Mouse (Mus musculus): ENCODE data around the gene Plch1. TPM values are rescaled to one million over a fixed set of nuclear protein-coding genes. Genes with fewer than 3 reads are reported as not detected.

The Plch1 gene
- polyA plus RNA-seq, 1 experiment: not detected

DNA sequence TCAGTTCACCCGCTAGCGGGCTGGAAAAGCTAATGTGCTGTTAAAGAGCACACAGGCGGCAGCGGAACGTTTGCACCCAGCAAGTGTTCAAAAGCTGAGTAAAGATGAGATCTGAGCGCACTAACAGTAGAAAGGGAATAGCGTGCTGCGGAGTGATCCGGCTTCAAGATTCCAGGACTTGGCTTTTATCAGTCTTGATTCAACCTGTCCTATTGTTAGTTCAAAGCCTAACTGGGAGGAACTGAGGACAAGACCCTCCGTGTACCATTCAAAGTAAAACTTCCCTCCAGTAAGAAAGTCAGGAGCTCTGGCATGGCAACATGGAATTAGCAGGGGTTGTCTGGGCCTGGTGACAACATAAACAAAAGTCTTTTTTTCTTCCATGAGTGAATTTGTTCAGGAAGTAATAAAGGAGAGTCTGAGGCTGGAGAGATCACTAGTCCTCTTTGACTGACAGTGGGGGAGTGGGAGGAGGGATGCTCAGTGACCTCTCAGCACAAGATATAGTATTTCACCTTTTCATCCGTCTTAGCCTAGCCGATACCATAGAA is 824 bp upstream of the Plch1 start:
- Histone ChIP-seq H3K4me3 (ENCODE audit: insufficient read depth, low read depth, low read length) (no peak overlapping the region), H3K4me1 (ENCODE audit: control insufficient read depth, insufficient read depth, low read length) (peaks cover 4% of the 10 kb centered on the region), H3K27ac (ENCODE audit: insufficient read depth, low read depth, low read length) (no peak overlapping the region)
- WGBS: 4% methylated on average over 12 of the region's 12 CpGs
- TF ChIP-seq POLR2A (IDR thresholded peaks at IDR 0.05; ENCODE audit: insufficient read depth, low read depth, low read length): no peak
- no peak for TF ChIP-seq CTCF (IDR thresholded peaks at IDR 0.05; ENCODE audit: insufficient read depth, low read depth, low read length)

- WGBS: under 1% methylated on average over 41 of the region's 41 CpGs
- no peak overlapping the region for H3K27ac ChIP-seq (ENCODE audit: insufficient read depth, low read depth, low read length)
- TF ChIP-seq CTCF (IDR thresholded peaks at IDR 0.05; ENCODE audit: insufficient read depth, low read depth, low read length) (no peak), POLR2A (IDR thresholded peaks at IDR 0.05; ENCODE audit: insufficient read depth, low read depth, low read length) (no peak)
Observed at GRCm38 (mm10) chr3:63898581-63899308, 527 bp downstream of the Plch1 start.

GRCm38 (mm10) chr3:63897177-63897576 is 2.1 kb downstream of the Plch1 start:
- no peak overlapping the region for H3K4me3 ChIP-seq (ENCODE audit: insufficient read depth, low read depth, low read length)
- H3K27ac ChIP-seq (ENCODE audit: insufficient read depth, low read depth, low read length): no peak overlapping the region
- peaks cover 4% of the 10 kb centered on the region; the same call in 1 of the 2 replicates for H3K4me1 ChIP-seq (ENCODE audit: control insufficient read depth, insufficient read depth, low read length)
- TF ChIP-seq POLR2A (IDR thresholded peaks at IDR 0.05; ENCODE audit: insufficient read depth, low read depth, low read length) (no peak), CTCF (IDR thresholded peaks at IDR 0.05; ENCODE audit: insufficient read depth, low read depth, low read length) (no peak)
- WGBS: 38% methylated on average over 1 of the region's 1 CpGs

More at GRCm38 (mm10) chr3:63898581-63899308, 527 bp downstream of the Plch1 start:
- Histone ChIP-seq H3K4me1 (ENCODE audit: control insufficient read depth, insufficient read depth, low read length) (peaks cover 4% of the 10 kb centered on the region; the same call in 1 of the 2 replicates), H3K4me3 (ENCODE audit: insufficient read depth, low read depth, low read length) (peak overlapping the region; percentile 71)

DNA sequence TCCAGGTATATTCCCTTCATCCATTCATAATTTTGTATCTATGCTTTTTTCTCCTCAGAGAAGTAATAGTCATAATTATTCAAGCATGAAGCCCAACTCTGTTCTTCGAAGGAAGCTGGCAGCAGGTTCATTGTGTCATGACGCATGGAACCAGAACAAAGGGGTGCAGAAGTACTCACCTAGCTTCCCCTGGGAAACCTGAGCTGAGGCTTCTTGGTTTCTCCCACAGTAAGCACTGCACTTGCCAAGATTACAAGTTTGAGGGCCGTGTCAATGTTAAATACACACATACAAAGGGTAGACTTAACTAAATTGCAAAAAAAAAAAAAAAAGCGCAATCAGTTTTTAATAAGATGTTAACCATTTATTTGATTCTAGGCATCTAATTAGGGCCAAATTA is 3.0 kb downstream of the Plch1 start:
- Histone ChIP-seq H3K4me3 (ENCODE audit: insufficient read depth, low read depth, low read length) (no peak overlapping the region), H3K27ac (ENCODE audit: insufficient read depth, low read depth, low read length) (no peak overlapping the region), H3K4me1 (ENCODE audit: control insufficient read depth, insufficient read depth, low read length) (peaks cover 4% of the 10 kb centered on the region; the same call in 1 of the 2 replicates)
- no peak for TF ChIP-seq CTCF (IDR thresholded peaks at IDR 0.05; ENCODE audit: insufficient read depth, low read depth, low read length)
- no peak for TF ChIP-seq POLR2A (IDR thresholded peaks at IDR 0.05; ENCODE audit: insufficient read depth, low read depth, low read length)
- WGBS: 68% methylated on average over 4 of the region's 4 CpGs

GRCm38 (mm10) chr3:63895786-63896185 is 3.5 kb downstream of the Plch1 start:
- peaks cover 4% of the 10 kb centered on the region; the same call in 1 of the 2 replicates for H3K4me1 ChIP-seq (ENCODE audit: control insufficient read depth, insufficient read depth, low read length)
- TF ChIP-seq POLR2A (IDR thresholded peaks at IDR 0.05; ENCODE audit: insufficient read depth, low read depth, low read length): no peak
- TF ChIP-seq CTCF (IDR thresholded peaks at IDR 0.05; ENCODE audit: insufficient read depth, low read depth, low read length): no peak
- H3K4me3 ChIP-seq (ENCODE audit: insufficient read depth, low read depth, low read length): no peak overlapping the region
- H3K27ac ChIP-seq (ENCODE audit: insufficient read depth, low read depth, low read length): no peak overlapping the region
- WGBS: 30% methylated on average over 2 of the region's 2 CpGs

GRCm38 (mm10) chr3:63893677-63894076 is 5.6 kb downstream of the Plch1 start:
- no peaks in the 10 kb centered on the region for H3K4me1 ChIP-seq (ENCODE audit: control insufficient read depth, insufficient read depth, low read length)
- no peak overlapping the region for H3K27ac ChIP-seq (ENCODE audit: insufficient read depth, low read depth, low read length)
- no peak overlapping the region for H3K4me3 ChIP-seq (ENCODE audit: insufficient read depth, low read depth, low read length)
- TF ChIP-seq CTCF (IDR thresholded peaks at IDR 0.05; ENCODE audit: insufficient read depth, low read depth, low read length) (no peak), POLR2A (IDR thresholded peaks at IDR 0.05; ENCODE audit: insufficient read depth, low read depth, low read length) (no peak)
- 62% methylated on average over 7 of the region's 7 CpGs for WGBS

DNA sequence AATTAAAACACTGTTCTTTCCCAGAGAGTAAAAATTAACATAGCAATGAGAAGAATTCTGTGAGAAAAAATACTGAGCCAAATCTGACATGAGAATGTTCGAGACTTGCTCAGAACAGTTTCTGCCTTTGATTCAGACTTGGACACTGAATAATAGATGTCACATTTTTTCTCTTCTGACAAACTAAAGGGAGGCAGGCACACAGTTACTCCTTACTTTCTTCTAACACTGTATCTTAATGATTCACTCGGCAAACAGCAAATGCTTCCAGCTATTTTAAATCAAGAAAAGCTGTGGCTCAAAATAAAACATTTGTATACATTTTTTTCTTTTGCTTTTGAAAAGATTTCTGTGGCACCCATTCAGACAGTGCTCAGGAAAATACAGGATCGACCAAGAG is 7.1 kb downstream of the Plch1 start:
- no peak for TF ChIP-seq POLR2A (IDR thresholded peaks at IDR 0.05; ENCODE audit: insufficient read depth, low read depth, low read length)
- TF ChIP-seq CTCF (IDR thresholded peaks at IDR 0.05; ENCODE audit: insufficient read depth, low read depth, low read length): no peak
- no peak overlapping the region for H3K27ac ChIP-seq (ENCODE audit: insufficient read depth, low read depth, low read length)
- no peaks in the 10 kb centered on the region for H3K4me1 ChIP-seq (ENCODE audit: control insufficient read depth, insufficient read depth, low read length)
- 22% methylated on average over 3 of the region's 3 CpGs for WGBS
- H3K4me3 ChIP-seq (ENCODE audit: insufficient read depth, low read depth, low read length): no peak overlapping the region

- H3K27ac ChIP-seq (ENCODE audit: insufficient read depth, low read depth, low read length): no peak overlapping the region
- 89% methylated on average over 2 of the region's 2 CpGs for WGBS
- no peak for TF ChIP-seq CTCF (IDR thresholded peaks at IDR 0.05; ENCODE audit: insufficient read depth, low read depth, low read length)
- TF ChIP-seq POLR2A (IDR thresholded peaks at IDR 0.05; ENCODE audit: insufficient read depth, low read depth, low read length): no peak
- no peaks in the 10 kb centered on the region for H3K4me1 ChIP-seq (ENCODE audit: control insufficient read depth, insufficient read depth, low read length)
- no peak overlapping the region for H3K4me3 ChIP-seq (ENCODE audit: insufficient read depth, low read depth, low read length)
Observed at GRCm38 (mm10) chr3:63881065-63881464, 18.2 kb downstream of the Plch1 start.

- 48% methylated on average over 4 of the region's 4 CpGs for WGBS
- H3K27ac ChIP-seq (ENCODE audit: insufficient read depth, low read depth, low read length): no peak overlapping the region
- H3K4me3 ChIP-seq (ENCODE audit: insufficient read depth, low read depth, low read length): no peak overlapping the region
- H3K4me1 ChIP-seq (ENCODE audit: control insufficient read depth, insufficient read depth, low read length): no peaks in the 10 kb centered on the region
- TF ChIP-seq POLR2A (IDR thresholded peaks at IDR 0.05; ENCODE audit: insufficient read depth, low read depth, low read length) (no peak), CTCF (IDR thresholded peaks at IDR 0.05; ENCODE audit: insufficient read depth, low read depth, low read length) (no peak)
Observed at GRCm38 (mm10) chr3:63878995-63879666, 20.1 kb downstream of the Plch1 start.

Data from olfactory bulb, adult 2 months (tissue).